Mouse (Mus musculus): Measurements from ENCODE around the gene Card19. TPM values are rescaled to one million over a fixed set of nuclear protein-coding genes. Genes with fewer than 3 reads are reported as not detected.

Gene Card19
- polyA plus RNA-seq, 1 experiment, result 534 TPM

DNA sequence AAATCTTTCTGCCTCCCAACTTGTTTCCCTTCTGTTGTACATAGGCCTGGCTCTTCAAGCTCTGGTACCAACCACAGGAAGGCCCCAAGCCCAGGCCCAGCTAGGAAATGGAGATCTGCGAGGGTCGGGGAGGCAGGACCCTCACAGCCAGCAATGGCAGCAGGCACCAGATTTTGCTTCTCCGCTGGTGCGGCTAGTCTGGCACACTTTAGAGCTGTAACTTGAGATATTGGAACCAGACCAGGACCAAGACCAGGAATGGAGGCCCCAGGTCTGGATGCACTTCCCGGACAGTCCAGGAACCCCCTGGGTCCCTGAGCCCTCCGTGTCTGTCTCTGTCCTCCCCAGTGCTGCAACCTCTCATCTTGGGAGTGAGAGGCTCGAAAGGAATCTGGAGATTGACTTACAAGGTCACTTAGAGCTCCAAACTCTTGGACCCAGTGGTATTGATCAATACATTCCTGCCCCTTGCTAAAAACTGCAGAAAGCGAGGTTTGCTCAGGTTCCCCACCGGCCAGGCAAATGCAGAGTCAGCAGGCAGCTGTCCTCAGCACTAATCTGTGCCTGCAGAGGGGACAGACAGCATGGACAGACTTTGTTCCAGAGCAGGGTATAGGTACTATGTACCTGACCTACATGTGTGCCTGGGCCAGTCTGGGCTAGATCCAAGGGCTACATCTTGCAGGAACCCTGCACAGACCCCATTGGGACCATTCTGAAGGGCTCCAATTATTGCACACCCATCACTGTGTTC, 1.1 kb upstream of the Card19 start:
- peak overlapping the region; percentile 96 for H3K4me3 ChIP-seq (replicated peaks)
- peaks cover 68% of the 10 kb centered on the region for H3K4me1 ChIP-seq
- H3K36me3 ChIP-seq (replicated peaks; ENCODE audit: low read length), result peaks cover 12% of the 10 kb centered on the region
- peaks cover 5% of the 10 kb centered on the region for H3K27me3 ChIP-seq (replicated peaks)
- peaks cover 5% of the 10 kb centered on the region; the same call in 1 of the 2 replicates for H3K9me3 ChIP-seq
- TF ChIP-seq GATA1 (IDR thresholded peaks at IDR 0.05; ENCODE audit: borderline replicate concordance, low read length) (no peak), FLI1 (IDR thresholded peaks at IDR 0.05; ENCODE audit: low read length) (no peak)

DNA sequence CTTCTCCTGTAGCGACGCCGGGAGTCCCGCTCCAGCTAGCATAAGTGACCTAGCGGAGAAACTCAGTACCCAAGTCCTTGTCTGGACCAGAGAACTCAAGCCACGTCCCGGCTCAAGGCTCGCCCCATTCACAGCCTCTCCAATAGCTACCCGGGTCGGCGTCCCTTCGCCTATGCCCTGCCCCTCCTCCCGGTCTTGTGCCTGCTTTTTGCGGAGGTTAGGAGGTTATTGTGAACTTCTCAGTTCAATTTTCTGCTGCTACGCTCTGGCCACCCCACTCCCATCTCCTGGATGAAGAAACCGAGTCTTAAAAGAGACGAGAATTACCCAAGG, 349 bp upstream of the Card19 start:
- H3K9me3 ChIP-seq, result peaks cover 4% of the 10 kb centered on the region; the same call in 1 of the 2 replicates
- TF ChIP-seq GATA1 (IDR thresholded peaks at IDR 0.05; ENCODE audit: borderline replicate concordance, low read length), result no peak
- peak overlapping the region; percentile 96 for H3K4me3 ChIP-seq (replicated peaks)
- peaks cover 5% of the 10 kb centered on the region for H3K27me3 ChIP-seq (replicated peaks)
- peaks cover 76% of the 10 kb centered on the region for H3K4me1 ChIP-seq
- peaks cover 20% of the 10 kb centered on the region for H3K36me3 ChIP-seq (replicated peaks; ENCODE audit: low read length)

DNA sequence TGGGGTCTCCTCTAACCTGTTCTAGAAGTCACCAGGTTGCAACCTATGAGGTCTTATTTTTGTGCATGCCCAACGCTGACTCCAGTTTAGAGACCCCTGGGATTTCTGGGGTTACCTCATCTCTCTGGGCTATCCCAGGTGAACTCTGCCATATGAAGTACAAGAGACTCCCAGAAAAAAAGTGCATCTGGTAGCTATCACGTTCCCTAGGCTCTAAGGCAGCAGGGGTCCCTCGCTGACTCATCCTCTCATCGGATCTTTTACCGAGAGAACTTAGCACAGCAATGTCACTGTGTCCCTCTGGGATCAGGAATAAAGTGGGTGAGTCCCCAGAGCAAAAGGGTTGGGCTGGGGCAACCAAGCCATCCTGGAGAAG, 721 bp downstream of the Card19 start:
- peaks cover 86% of the 10 kb centered on the region for H3K4me1 ChIP-seq
- peaks cover 30% of the 10 kb centered on the region for H3K36me3 ChIP-seq (replicated peaks; ENCODE audit: low read length)
- H3K9me3 ChIP-seq, result no peaks in the 10 kb centered on the region
- TF ChIP-seq FLI1 (IDR thresholded peaks at IDR 0.05; ENCODE audit: low read length) (no peak), GATA1 (IDR thresholded peaks at IDR 0.05; ENCODE audit: borderline replicate concordance, low read length) (no peak)
- peak overlapping the region; percentile 96 for H3K4me3 ChIP-seq (replicated peaks)
- peaks cover 5% of the 10 kb centered on the region for H3K27me3 ChIP-seq (replicated peaks)

DNA sequence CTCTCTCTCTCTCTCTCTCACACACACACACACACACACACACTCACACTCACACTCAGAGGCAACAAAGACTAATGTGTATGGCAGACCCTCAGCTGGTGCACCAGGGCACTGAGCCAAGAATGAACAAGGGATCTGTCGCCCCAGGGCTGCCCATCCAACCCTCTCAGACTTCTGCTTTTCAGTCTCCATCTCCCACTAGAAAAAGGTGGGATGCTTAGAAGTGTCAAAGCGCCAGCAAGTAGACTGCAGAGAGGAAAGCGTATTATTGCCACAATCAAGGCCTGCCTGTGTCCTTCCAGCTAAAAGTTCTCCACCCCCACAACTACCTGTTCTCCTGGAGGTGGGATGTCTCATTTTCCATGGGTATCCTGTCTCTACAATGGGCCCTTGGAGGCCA, 1.4 kb downstream of the Card19 start:
- H3K36me3 ChIP-seq (replicated peaks; ENCODE audit: low read length), result peaks cover 34% of the 10 kb centered on the region
- H3K4me3 ChIP-seq (replicated peaks), result peak overlapping the region; percentile 96
- TF ChIP-seq FLI1 (IDR thresholded peaks at IDR 0.05; ENCODE audit: low read length) (no peak), GATA1 (IDR thresholded peaks at IDR 0.05; ENCODE audit: borderline replicate concordance, low read length) (no peak)
- peaks cover 5% of the 10 kb centered on the region for H3K27me3 ChIP-seq (replicated peaks)
- no peaks in the 10 kb centered on the region for H3K9me3 ChIP-seq
- H3K4me1 ChIP-seq, result peaks cover 86% of the 10 kb centered on the region

DNA sequence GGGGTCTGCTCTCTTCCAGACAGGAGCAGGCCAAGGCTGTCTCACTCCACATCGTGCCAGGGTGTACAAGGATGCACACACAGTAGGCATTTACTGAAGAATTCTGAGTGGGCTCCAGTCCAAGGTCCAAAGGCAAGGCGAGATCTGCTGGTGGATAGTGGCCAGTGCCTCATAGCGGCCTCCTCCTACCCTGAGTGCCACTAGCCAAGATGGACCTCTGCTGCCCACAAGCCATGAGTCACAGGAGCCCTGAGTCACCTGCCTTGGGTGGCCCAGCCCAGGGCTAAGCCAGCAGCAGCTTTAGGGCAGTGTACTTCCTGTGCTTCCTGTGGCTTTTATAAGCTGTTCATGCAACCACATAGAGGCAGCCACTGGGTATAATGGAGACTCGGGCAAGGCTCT, 2.3 kb downstream of the Card19 start:
- Histone ChIP-seq H3K36me3 (replicated peaks; ENCODE audit: low read length) (peaks cover 43% of the 10 kb centered on the region), H3K4me1 (peaks cover 87% of the 10 kb centered on the region), H3K9me3 (no peaks in the 10 kb centered on the region), H3K27me3 (replicated peaks) (peaks cover 2% of the 10 kb centered on the region), H3K4me3 (replicated peaks) (peak overlapping the region; percentile 96)
- TF ChIP-seq FLI1 (IDR thresholded peaks at IDR 0.05; ENCODE audit: low read length) (0 out of 2 replicates have a peak, but pooled peaks have one; percentile 25), GATA1 (IDR thresholded peaks at IDR 0.05; ENCODE audit: borderline replicate concordance, low read length) (peak; percentile 54; the same call in 1 of the 3 replicates)

DNA sequence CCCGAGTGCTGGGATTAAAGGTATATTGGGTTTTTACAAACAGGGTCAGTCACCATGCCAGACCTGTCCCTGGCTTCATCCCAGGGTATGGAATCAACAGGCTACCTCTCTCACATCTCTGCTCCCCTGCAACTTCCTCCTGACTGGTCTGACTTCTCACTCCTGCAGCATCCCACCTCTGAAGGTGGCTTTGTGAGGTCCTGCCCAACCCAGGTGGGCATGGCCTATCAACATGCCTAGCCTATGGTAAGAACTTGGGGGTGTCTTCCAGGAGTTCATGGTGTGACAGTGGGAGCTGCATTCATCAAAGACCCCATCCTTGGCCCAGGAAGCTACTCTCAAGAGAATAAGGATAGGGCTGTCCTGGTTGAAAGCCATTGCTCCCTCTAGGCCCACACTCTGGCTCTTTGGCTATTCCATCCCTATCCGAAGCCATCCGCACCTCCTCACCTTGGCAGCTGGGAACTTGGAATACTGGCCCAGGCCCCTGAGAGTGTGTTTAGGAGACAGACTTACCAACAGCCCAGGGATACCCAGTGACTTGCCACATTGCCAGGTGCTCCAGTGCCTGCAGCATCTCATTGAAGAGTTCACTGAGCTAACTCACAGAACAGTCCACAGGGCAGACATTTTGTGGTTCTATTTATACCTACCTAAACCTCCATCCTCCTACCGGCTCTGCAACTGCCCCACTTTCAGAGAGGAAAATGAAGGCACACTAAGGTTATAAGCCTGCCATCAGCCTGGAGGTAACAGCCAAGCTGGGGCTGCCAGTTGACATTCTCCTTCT, 2.9 kb downstream of the Card19 start:
- Histone ChIP-seq H3K36me3 (replicated peaks; ENCODE audit: low read length) (peaks cover 49% of the 10 kb centered on the region), H3K27me3 (replicated peaks) (peaks cover 2% of the 10 kb centered on the region), H3K4me3 (replicated peaks) (peak overlapping the region; percentile 96), H3K4me1 (peaks cover 94% of the 10 kb centered on the region), H3K9me3 (no peaks in the 10 kb centered on the region)
- TF ChIP-seq FLI1 (IDR thresholded peaks at IDR 0.05; ENCODE audit: low read length), result no peak
- TF ChIP-seq GATA1 (IDR thresholded peaks at IDR 0.05; ENCODE audit: borderline replicate concordance, low read length), result no peak

DNA sequence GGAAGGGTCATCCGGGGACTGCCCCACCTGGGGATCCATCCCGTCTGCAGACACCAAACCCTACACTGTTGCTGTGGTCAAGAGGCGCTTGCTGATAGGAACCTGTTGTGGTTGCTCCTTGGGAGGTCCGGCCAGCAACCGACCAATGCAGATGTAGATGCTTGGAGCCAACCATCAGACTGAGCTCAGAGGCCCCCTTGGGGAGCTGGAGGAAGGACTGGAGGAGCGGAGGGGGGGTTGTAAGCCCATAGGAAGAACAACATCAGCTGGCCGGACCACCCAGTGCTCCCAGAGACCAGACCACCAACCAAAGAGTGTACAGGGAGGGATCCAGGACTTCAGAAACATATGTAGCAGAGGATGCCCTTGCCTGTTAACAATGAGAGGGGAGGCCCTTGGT, 6.5 kb downstream of the Card19 start:
- TF ChIP-seq FLI1 (IDR thresholded peaks at IDR 0.05; ENCODE audit: low read length) (no peak), GATA1 (IDR thresholded peaks at IDR 0.05; ENCODE audit: borderline replicate concordance, low read length) (no peak)
- Histone ChIP-seq H3K36me3 (replicated peaks; ENCODE audit: low read length) (peaks cover 82% of the 10 kb centered on the region), H3K4me3 (replicated peaks) (peak overlapping the region; percentile 38), H3K9me3 (no peaks in the 10 kb centered on the region), H3K27me3 (replicated peaks) (no peaks in the 10 kb centered on the region), H3K4me1 (peaks cover 98% of the 10 kb centered on the region)

DNA sequence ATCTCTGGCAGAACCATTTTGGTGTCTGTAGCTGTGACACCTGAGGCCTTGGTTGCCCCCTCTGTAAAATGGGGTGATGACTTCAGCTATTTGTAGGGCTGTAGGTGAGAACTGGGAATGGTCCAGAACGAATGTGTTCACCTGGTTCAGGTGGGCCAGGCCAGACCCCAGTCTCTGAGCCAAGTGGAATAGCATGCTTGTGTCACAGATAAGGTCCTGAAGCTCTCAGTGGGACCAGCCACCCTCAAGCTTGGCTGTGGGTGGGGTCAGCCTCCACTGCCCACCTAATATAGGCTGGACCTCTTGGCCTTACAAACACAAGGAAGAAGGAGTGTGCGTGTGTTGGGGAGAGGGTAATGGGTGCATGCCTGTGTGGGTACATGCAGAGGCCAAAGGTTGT, 9.5 kb downstream of the Card19 start:
- Histone ChIP-seq H3K27me3 (replicated peaks) (no peaks in the 10 kb centered on the region), H3K4me3 (replicated peaks) (peak overlapping the region; percentile 57), H3K4me1 (peaks cover 94% of the 10 kb centered on the region), H3K36me3 (replicated peaks; ENCODE audit: low read length) (peaks cover 93% of the 10 kb centered on the region), H3K9me3 (no peaks in the 10 kb centered on the region)
- TF ChIP-seq FLI1 (IDR thresholded peaks at IDR 0.05; ENCODE audit: low read length), result no peak

DNA sequence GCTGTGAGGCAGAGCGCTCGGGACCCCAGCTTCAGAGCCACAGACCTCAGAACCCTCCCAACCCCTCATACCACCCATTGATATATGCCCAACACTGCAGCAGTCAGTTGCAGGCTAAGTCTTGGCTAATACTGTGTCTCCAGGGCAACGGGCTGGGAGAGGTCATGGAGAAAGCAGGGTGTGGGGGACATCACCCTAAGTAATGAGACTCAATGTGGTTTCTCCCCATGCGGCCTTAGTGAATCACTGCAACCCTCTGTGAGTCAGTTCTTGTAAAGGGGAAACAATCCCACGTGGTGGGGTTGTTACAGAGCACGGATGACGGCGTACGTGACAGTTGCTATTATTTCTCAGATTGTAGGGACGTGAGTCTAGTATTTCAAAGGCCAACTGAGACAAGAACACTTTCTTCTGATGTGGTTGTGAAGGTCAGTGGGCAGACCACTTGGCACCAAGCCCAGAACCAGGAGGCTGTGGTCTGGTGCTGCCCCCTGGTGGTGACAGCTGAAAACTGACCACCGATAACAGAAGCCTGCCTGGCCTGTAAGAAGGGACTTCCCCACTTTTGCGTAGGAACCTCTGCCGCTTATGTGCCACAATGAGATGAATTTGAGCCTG, 10.3 kb downstream of the Card19 start:
- Histone ChIP-seq H3K36me3 (replicated peaks; ENCODE audit: low read length) (peaks cover 92% of the 10 kb centered on the region), H3K4me3 (replicated peaks) (no peak overlapping the region), H3K27me3 (replicated peaks) (no peaks in the 10 kb centered on the region), H3K4me1 (peaks cover 94% of the 10 kb centered on the region), H3K9me3 (no peaks in the 10 kb centered on the region)
- TF ChIP-seq GATA1 (IDR thresholded peaks at IDR 0.05; ENCODE audit: borderline replicate concordance, low read length) (no peak), FLI1 (IDR thresholded peaks at IDR 0.05; ENCODE audit: low read length) (no peak)

DNA sequence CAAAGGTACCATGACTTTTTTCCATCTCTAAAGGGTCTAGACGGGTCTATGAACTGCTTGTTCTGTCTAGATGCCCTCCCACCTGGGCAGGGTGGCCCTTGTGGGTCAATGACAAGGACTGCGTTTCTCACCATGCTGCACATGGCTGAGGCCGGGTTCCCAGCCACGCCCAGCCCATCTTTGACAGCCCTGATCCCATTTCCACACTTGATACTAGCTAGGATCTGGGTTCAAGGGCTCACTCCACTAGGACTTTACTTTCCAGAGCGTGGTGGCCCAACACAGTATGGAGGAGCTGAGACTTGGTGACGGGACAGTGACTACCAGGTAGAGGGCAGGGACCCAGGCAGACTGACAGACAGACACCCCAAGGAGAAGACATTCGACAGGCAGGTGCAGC, 13.3 kb downstream of the Card19 start:
- Histone ChIP-seq H3K27me3 (replicated peaks) (peaks cover 3% of the 10 kb centered on the region), H3K9me3 (no peaks in the 10 kb centered on the region), H3K4me1 (peaks cover 94% of the 10 kb centered on the region), H3K36me3 (replicated peaks; ENCODE audit: low read length) (peaks cover 95% of the 10 kb centered on the region), H3K4me3 (replicated peaks) (no peak overlapping the region)
- no peak for TF ChIP-seq FLI1 (IDR thresholded peaks at IDR 0.05; ENCODE audit: low read length)
- no peak for TF ChIP-seq GATA1 (IDR thresholded peaks at IDR 0.05; ENCODE audit: borderline replicate concordance, low read length)

Data from megakaryocyte, embryonic 14.5 days (primary cell).